18 mouse cellular contexts compared by ENCODE assay signal in genomic region chr10:111157241-111157659, GRCm38 (mm10). TPM values are rescaled to one million over a fixed set of nuclear protein-coding genes. Genes with fewer than 3 reads are reported as not detected.
DNase-seq lines count a peak whose midpoint lies in the region; ATAC-seq and TF ChIP-seq lines count a peak whose summit lies in the region.
"Had no signal": no experiment of that assay in that cellular context is flagged by ENCODE, and none has a peak within 500 bp of the region (broad histone marks: within the 10 kb centered on the region; RNA-seq: fewer than 3 reads in every experiment).

No protein-coding gene starts in this region.

- H3K36me3 ChIP-seq in heart, postnatal 0 days (replicated peaks; ENCODE audit: control insufficient read depth, insufficient read depth, low read length): no peaks in the 10 kb centered on the region
- H3K36me3 ChIP-seq in midbrain, embryonic 11.5 days (ENCODE audit: control insufficient read depth, insufficient read depth, low read length): no peaks in the 10 kb centered on the region
- H3K36me3 ChIP-seq: kidney, embryonic 15.5 days; limb, embryonic 12.5 days; stomach, embryonic 15.5 days had no signal

- peak overlapping the region; percentile 16 for H3K4me3 ChIP-seq in heart, postnatal 0 days (ENCODE audit: low read depth, low read length)
- H3K4me3 ChIP-seq in midbrain, embryonic 11.5 days (ENCODE audit: low read depth, low read length): no peak overlapping the region
- H3K4me3 ChIP-seq: kidney, embryonic 15.5 days; limb, embryonic 12.5 days; stomach, embryonic 15.5 days had no signal

- no peak overlapping the region for H3K9ac ChIP-seq in heart, postnatal 0 days (replicated peaks; ENCODE audit: low read depth, low read length)
- no peak overlapping the region for H3K9ac ChIP-seq in midbrain, embryonic 11.5 days (ENCODE audit: low read length)
- H3K9ac ChIP-seq: kidney, embryonic 15.5 days; limb, embryonic 12.5 days; lung, embryonic 14.5 days; stomach, embryonic 15.5 days had no signal

- intact Hi-C loops in heart, postnatal 14 days (cut with DNase I): no loop called here

- no peak for TF ChIP-seq EP300 in heart, postnatal 0 days (IDR thresholded peaks at IDR 0.05; ENCODE audit: low read depth)

- ATAC-seq in heart, postnatal 0 days (ENCODE audit: insufficient read depth, low read depth): no peak
- no peak for ATAC-seq in midbrain, embryonic 11.5 days (ENCODE audit: low FRiP score)
- ATAC-seq: forebrain, embryonic 14.5 days; Patski had no signal

- no peaks in the 10 kb centered on the region for H3K9me3 ChIP-seq in heart, postnatal 0 days (replicated peaks; ENCODE audit: control insufficient read depth, low read length)
- no peaks in the 10 kb centered on the region for H3K9me3 ChIP-seq in midbrain, embryonic 11.5 days (ENCODE audit: control insufficient read depth, low read length)
- H3K9me3 ChIP-seq: kidney, embryonic 15.5 days; stomach, embryonic 15.5 days had no signal

- no peaks in the 10 kb centered on the region for H3K4me1 ChIP-seq in heart, postnatal 0 days (ENCODE audit: control insufficient read depth, insufficient read depth)
- no peaks in the 10 kb centered on the region for H3K4me1 ChIP-seq in midbrain, embryonic 11.5 days (ENCODE audit: control insufficient read depth, insufficient read depth, low read length)
- H3K4me1 ChIP-seq: kidney, embryonic 15.5 days; limb, embryonic 12.5 days; stomach, embryonic 15.5 days had no signal

- H3K27me3 ChIP-seq in heart, postnatal 0 days (ENCODE audit: control insufficient read depth, insufficient read depth, low read length): no peaks in the 10 kb centered on the region
- no peaks in the 10 kb centered on the region for H3K27me3 ChIP-seq in midbrain, embryonic 11.5 days (ENCODE audit: control insufficient read depth, insufficient read depth, low read length)
- H3K27me3 ChIP-seq: kidney, embryonic 15.5 days; limb, embryonic 12.5 days; Patski; stomach, embryonic 15.5 days had no signal

- no peak for TF ChIP-seq CTCF in heart, postnatal 0 days (IDR thresholded peaks at IDR 0.05; ENCODE audit: low read depth)

- peak overlapping the region; percentile 24; the same call in 1 of the 2 replicates for H3K4me2 ChIP-seq in heart, postnatal 0 days (ENCODE audit: low read depth, low read length)
- H3K4me2 ChIP-seq in midbrain, embryonic 11.5 days: no peak overlapping the region
- H3K4me2 ChIP-seq: kidney, embryonic 15.5 days; limb, embryonic 12.5 days; lung, embryonic 14.5 days; stomach, embryonic 15.5 days had no signal

- WGBS in heart, postnatal 0 days: 71% methylated on average over 7 of the region's 7 CpGs
- WGBS in midbrain, embryonic 11.5 days: 91% methylated on average over 7 of the region's 7 CpGs

- peak overlapping the region; percentile 40; the same call in 1 of the 2 replicates for H3K27ac ChIP-seq in heart, postnatal 0 days (ENCODE audit: low read depth)
- no peak overlapping the region for H3K27ac ChIP-seq in midbrain, embryonic 11.5 days (ENCODE audit: low read depth, low read length)
- H3K27ac ChIP-seq: kidney, embryonic 15.5 days; limb, embryonic 12.5 days; stomach, embryonic 15.5 days had no signal

- no peak for DNase-seq in heart, postnatal 0 days (ENCODE audit: low spot score)
- DNase-seq in heart, postnatal 14 days: no peak
- DNase-seq in CD4-positive, CD25-positive, alpha-beta regulatory T cell, adult 2 months (ENCODE audit: low read depth, low spot score): peak; percentile 82
- peak; percentile 92 for DNase-seq in induced T-regulatory cell, adult 2 months (ENCODE audit: low read depth)
- DNase-seq in thymus, postnatal 0 days (ENCODE audit: low spot score): peak; percentile 85
- no peak for DNase-seq in layer of hippocampus, adult 11-12 months (ENCODE audit: low spot score)
- DNase-seq in midbrain, embryonic 11.5 days (ENCODE audit: low spot score, missing footprints): no peak
- no peak for DNase-seq in left cerebral cortex, adult 9 months (ENCODE audit: low spot score in 2 of 2)
- DNase-seq: adrenal gland, adult 2 months; cerebellum, adult 9-10 months; embryo, embryonic 11 days; gastrocnemius, postnatal 14 days; lung, embryonic 14.5 days had no signal

RNA-seq across cellular contexts. Expression of gene Osbpl8, which starts 7.3 kb away (rescaled TPM):
- total RNA-seq in heart, postnatal 0 days (2014; rRNA removed; ENCODE audit: low replicate concordance): 110 and 114 TPM in 2 replicates
- 26.3 and 30.8 TPM in 2 replicates for polyA plus RNA-seq in heart, postnatal 0 days (2015; fragmentation: Nextera tagmentation; extraction: Ambion mirVana)
- total RNA-seq in heart, postnatal 14 days (2021): 10 to 100 TPM; 68.2 to 78.9 TPM
- polyA plus RNA-seq in thymus, postnatal 0 days (2015; fragmentation: Nextera tagmentation; extraction: Ambion mirVana): 28.1 and 35.3 TPM in 2 replicates
- polyA plus RNA-seq in midbrain, embryonic 11.5 days (2014; fragmentation: Nextera tagmentation; extraction: Ambion mirVana): 11.9 and 15.0 TPM in 2 replicates

Comparison
In these comparisons a context has a peak if more than half of its experiments do, and no peak if none do; other contexts are left out.
1. DNase-seq: peak in CD4-positive, CD25-positive, alpha-beta regulatory T cell, adult 2 months (single experiment), induced T-regulatory cell, adult 2 months (single experiment) and thymus, postnatal 0 days (single experiment); none in heart, postnatal 0 days (single experiment), heart, postnatal 14 days (0 of 2), layer of hippocampus, adult 11-12 months (single experiment), midbrain, embryonic 11.5 days (single experiment) and left cerebral cortex, adult 9 months (0 of 2).